Mouse (Mus musculus) stomach, postnatal 0 days (tissue): Measurements from ENCODE around the gene Gm6169. TPM values are rescaled to one million over a fixed set of nuclear protein-coding genes. Genes with fewer than 3 reads are reported as not detected.
"Not testable (repeated sequence)": the region's sequence is repeated elsewhere in the genome, so short reads cannot be mapped to it uniquely, and the experiment has no call there.

Experiments
- ATAC-seq: fragments of 200-750 bp; cut with Nextera tagmentation; 2 replicates; pipeline ENCODE4 v1.8.0; 2017; ENCODE audit not compliant: low FRiP score, low TSS enrichment
- DNase-seq: peaks from one replicate; pipeline ENCODE4 v3.0.0-alpha.2; 2016; ENCODE audit warnings: low spot score
- H3K27ac ChIP-seq: fragments of 300-500 bp; sonication (generic); replicated peaks from 2 replicates; pipeline ENCODE4 v1.5.1; 2014; ENCODE audit warnings: mild to moderate bottlenecking, control low read depth
- H3K27me3 ChIP-seq: fragments of 300-500 bp; sonication (generic); 2 replicates; pipeline ENCODE4 v1.6.1; 2014; ENCODE audit warnings: low read length; ENCODE audit not compliant: control insufficient read depth, insufficient read depth
- H3K36me3 ChIP-seq: fragments of 300-500 bp; sonication (generic); 2 replicates; pipeline ENCODE4 v1.6.1; 2014; ENCODE audit warnings: low read length, mixed read lengths; ENCODE audit not compliant: control insufficient read depth, insufficient read depth
- H3K4me1 ChIP-seq: fragments of 300-500 bp; sonication (generic); replicated peaks from 2 replicates; pipeline ENCODE4 v1.6.1; 2014; ENCODE audit warnings: antibody characterized with exemption; ENCODE audit not compliant: control insufficient read depth, insufficient read depth
- H3K4me2 ChIP-seq: fragments of 300-500 bp; sonication (generic); replicated peaks from 2 replicates; pipeline ENCODE4 v1.6.1; 2014; ENCODE audit warnings: low read depth, mild to moderate bottlenecking, control low read depth, moderate library complexity
- H3K4me3 ChIP-seq: fragments of 300-500 bp; sonication (generic); 2 replicates; pipeline ENCODE4 v1.5.1; 2014; ENCODE audit warnings: low read depth, low read length, control low read depth
- H3K9ac ChIP-seq: fragments of 300-500 bp; sonication (generic); 2 replicates; pipeline ENCODE4 v1.6.1; 2014; ENCODE audit warnings: mild to moderate bottlenecking, low read length, control low read depth, mixed read lengths
- H3K9me3 ChIP-seq: fragments of 300-500 bp; sonication (generic); 2 replicates; pipeline ENCODE4 v1.6.1; 2016; ENCODE audit warnings: low read length; ENCODE audit not compliant: control insufficient read depth
- CTCF ChIP-seq: IDR thresholded peaks from 2 replicates; pipeline ENCODE4 v1.5.1; 2016; ENCODE audit warnings: antibody characterized with exemption, low read depth, mild to moderate bottlenecking, moderate library complexity
- EP300 ChIP-seq: optimal IDR thresholded peaks from 2 replicates; pipeline ENCODE3; 2016; ENCODE audit warnings: antibody characterized with exemption
- WGBS: fragments of 180-500 bp; shearing (Covaris S2); extraction: QIAGEN DNeasy Blood & Tissue Kit; methylation state at CpG from one replicate; pipeline ENCODE4 v1.1.7; 2014; 5-methylcytosine and 5-hydroxymethylcytosine counted together
- polyA plus RNA-seq: library from polyadenylated mRNA; unstranded; fragments of >200 nt; fragmentation: Nextera tagmentation; extraction: Ambion mirVana; gene quantifications from 2 replicates; pipeline ENCODE4 v1.2.1, GENCODE M21; 2015

Gene Gm6169
- polyA plus RNA-seq, 1 experiment from 2014 or later = 10.2 TPM

DNA sequence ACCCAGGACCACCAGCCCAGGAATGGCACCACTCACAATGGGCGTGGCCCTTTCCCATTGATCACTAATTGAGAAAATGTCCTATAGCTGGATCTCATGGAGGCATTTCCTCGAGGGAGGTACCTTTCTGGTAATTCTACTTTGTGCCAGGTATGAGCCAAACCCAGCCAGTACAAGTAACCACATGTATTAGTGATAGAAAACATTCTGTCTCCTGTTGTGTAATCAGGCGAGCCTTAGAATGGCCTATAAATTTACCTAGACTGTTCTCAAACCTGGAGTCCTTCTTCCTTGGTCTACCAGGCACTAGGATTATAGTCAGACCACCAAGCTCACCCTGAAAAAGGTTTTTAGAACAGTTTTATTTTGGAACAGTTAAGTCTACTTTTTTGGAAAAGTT, 22.3 kb upstream of the Gm6169 start:
- Histone ChIP-seq H3K27me3 (no peaks in the 10 kb centered on the region), H3K4me2 (no peak overlapping the region), H3K9me3 (no peaks in the 10 kb centered on the region), H3K4me3 (no peak overlapping the region), H3K4me1 (no peaks in the 10 kb centered on the region), H3K27ac (no peak overlapping the region), H3K9ac (no peak overlapping the region), H3K36me3 (no peaks in the 10 kb centered on the region)
- ATAC-seq (no peak), DNase-seq (no peak)
- TF ChIP-seq EP300 = no peak
- TF ChIP-seq CTCF = no peak
- WGBS = 69% methylated on average over 3 of the region's 3 CpGs

- H3K4me3 ChIP-seq = no peak overlapping the region
- no peaks in the 10 kb centered on the region for H3K36me3 ChIP-seq
- no peak overlapping the region for H3K4me2 ChIP-seq
- no peak for TF ChIP-seq CTCF
- no peak for TF ChIP-seq EP300
- no peak for DNase-seq
- no peak overlapping the region for H3K27ac ChIP-seq
- WGBS = 78% methylated on average over 4 of the region's 4 CpGs
- H3K4me1 ChIP-seq = no peaks in the 10 kb centered on the region
- ATAC-seq = no peak
- no peaks in the 10 kb centered on the region for H3K27me3 ChIP-seq
- no peak overlapping the region for H3K9ac ChIP-seq
- H3K9me3 ChIP-seq = no peaks in the 10 kb centered on the region
Measured at GRCm38 (mm10) chr13:97109046-97109445, 10.0 kb upstream of the Gm6169 start.

GRCm38 (mm10) chr13:97107721-97108120, 8.7 kb upstream of the Gm6169 start:
- H3K9ac ChIP-seq, H3K27ac ChIP-seq, H3K4me1 ChIP-seq, ATAC-seq, H3K27me3 ChIP-seq, H3K36me3 ChIP-seq, H3K9me3 ChIP-seq, DNase-seq, H3K4me2 ChIP-seq, H3K4me3 ChIP-seq: not testable (repeated sequence)
- WGBS = 89% methylated on average over 4 of the region's 4 CpGs

DNA sequence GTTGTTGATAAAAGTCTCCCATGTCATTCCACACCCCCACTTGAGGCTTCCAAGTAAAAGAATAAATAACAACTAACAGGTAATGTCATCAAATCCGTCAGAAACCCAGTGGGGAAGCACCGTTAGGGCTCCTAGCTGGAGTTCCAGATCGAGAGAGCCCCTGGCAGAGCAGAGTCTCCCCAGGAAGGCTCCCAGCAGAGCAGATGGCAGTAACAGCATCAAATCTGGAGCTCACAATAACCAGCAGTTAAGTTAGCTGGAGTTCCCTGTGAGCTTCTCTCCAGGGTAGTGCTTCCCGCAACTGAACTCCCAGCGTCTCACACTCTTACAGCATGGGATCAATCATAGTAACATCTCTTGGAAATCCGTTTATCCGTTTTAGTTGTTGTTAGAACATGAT, 6.0 kb upstream of the Gm6169 start:
- no peak for ATAC-seq
- H3K4me1 ChIP-seq = no peaks in the 10 kb centered on the region
- no peak for DNase-seq
- no peak overlapping the region for H3K27ac ChIP-seq
- H3K27me3 ChIP-seq = no peaks in the 10 kb centered on the region
- no peaks in the 10 kb centered on the region for H3K9me3 ChIP-seq
- no peak overlapping the region for H3K9ac ChIP-seq
- 73% methylated on average over 7 of the region's 7 CpGs for WGBS
- H3K4me2 ChIP-seq = no peak overlapping the region
- no peak overlapping the region for H3K4me3 ChIP-seq
- no peaks in the 10 kb centered on the region for H3K36me3 ChIP-seq
- no peak for TF ChIP-seq EP300
- no peak for TF ChIP-seq CTCF

DNA sequence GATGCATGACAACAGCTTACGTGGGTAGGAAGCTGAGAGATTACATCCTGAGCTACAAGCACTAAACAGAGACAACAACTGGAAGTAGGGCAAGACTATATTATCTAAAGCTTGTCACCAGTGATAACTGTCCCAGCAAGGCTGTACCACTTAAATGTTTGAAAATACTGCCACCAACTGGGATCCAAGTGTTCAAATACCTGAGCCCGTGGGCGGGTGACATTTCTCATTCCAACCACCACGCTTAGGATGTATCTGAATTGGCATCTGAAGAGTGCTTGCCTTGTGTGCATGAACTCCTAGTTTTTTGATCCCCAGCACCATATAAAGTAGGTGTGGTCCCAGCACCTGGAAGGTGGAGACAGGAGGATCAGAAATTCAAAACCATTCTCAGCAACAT, 3.3 kb downstream of the Gm6169 start:
- no peaks in the 10 kb centered on the region for H3K27me3 ChIP-seq
- DNase-seq = no peak
- no peak overlapping the region for H3K27ac ChIP-seq
- no peaks in the 10 kb centered on the region for H3K4me1 ChIP-seq
- TF ChIP-seq EP300 (no peak), CTCF (0 out of 2 replicates have a peak, but pooled peaks have one; percentile 4)
- H3K9me3 ChIP-seq = no peaks in the 10 kb centered on the region
- 77% methylated on average over 4 of the region's 4 CpGs for WGBS
- no peak overlapping the region for H3K9ac ChIP-seq
- no peak overlapping the region for H3K4me2 ChIP-seq
- no peak overlapping the region for H3K4me3 ChIP-seq
- no peak for ATAC-seq
- no peaks in the 10 kb centered on the region for H3K36me3 ChIP-seq

DNA sequence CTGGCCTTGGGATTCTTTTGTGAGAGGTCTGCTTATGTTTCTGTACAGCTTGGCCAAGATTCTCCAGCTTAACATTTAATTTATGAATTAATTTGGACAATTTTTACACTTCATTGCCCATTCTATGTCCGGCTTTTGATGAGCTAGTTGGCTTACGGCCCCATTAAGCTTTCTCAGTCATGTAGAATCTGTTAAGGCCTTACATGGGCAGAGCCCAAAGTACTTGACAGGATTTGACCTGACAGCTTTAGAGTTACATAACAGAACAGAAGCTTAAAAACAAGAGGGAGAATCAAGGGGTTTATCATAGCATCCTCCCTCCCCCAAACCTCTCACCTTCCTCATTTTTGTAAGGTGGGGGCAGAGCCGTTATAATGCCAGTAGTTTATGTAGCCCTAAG, 10.9 kb downstream of the Gm6169 start:
- TF ChIP-seq EP300 (no peak), CTCF (no peak)
- ATAC-seq = no peak
- WGBS = 83% methylated on average over 3 of the region's 3 CpGs

More for the DNA sequence above, 10.9 kb downstream of the Gm6169 start:
- Histone ChIP-seq H3K4me2 (no peak overlapping the region), H3K9me3 (no peaks in the 10 kb centered on the region), H3K4me1 (no peaks in the 10 kb centered on the region), H3K27ac (no peak overlapping the region), H3K27me3 (no peaks in the 10 kb centered on the region), H3K36me3 (no peaks in the 10 kb centered on the region), H3K4me3 (no peak overlapping the region), H3K9ac (no peak overlapping the region)
- no peak for DNase-seq
